Mouse (Mus musculus) cerebellum, adult (tissue): ENCODE results near the gene Gm20388.

Source experiments
- ATAC-seq: cut with Nextera tagmentation; 2 replicates; pipeline ENCODE4 v1.9.2; 2017; ENCODE audit warnings: mild to moderate bottlenecking, moderate library complexity, mixed read lengths; ENCODE audit not compliant: insufficient number of reproducible peaks, low FRiP score, low TSS enrichment

Gm20388 gene

GRCm38 (mm10) chr8:120243222-120243621, 332.6 kb downstream of the Gm20388 start:
- ATAC-seq, result no peak

GRCm38 (mm10) chr8:120243916-120244451, 333.3 kb downstream of the Gm20388 start:
- ATAC-seq, result no peak

- ATAC-seq, result no peak
Observed at GRCm38 (mm10) chr8:120244553-120244952, 333.9 kb downstream of the Gm20388 start.

GRCm38 (mm10) chr8:120247618-120248017, 337.0 kb downstream of the Gm20388 start:
- no peak for ATAC-seq

GRCm38 (mm10) chr8:120248031-120248430, 337.4 kb downstream of the Gm20388 start:
- no peak for ATAC-seq

- ATAC-seq, result no peak
Observed at GRCm38 (mm10) chr8:120248451-120248850, 337.8 kb downstream of the Gm20388 start.

GRCm38 (mm10) chr8:120249800-120250336, 339.2 kb downstream of the Gm20388 start:
- no peak for ATAC-seq

GRCm38 (mm10) chr8:120250750-120251410, 340.2 kb downstream of the Gm20388 start:
- ATAC-seq, result 0 out of 2 replicates have a peak, but pooled peaks have one; percentile 36

GRCm38 (mm10) chr8:120251411-120252035, 340.9 kb downstream of the Gm20388 start:
- no peak for ATAC-seq

- ATAC-seq, result no peak
Observed at GRCm38 (mm10) chr8:120253626-120254025, 343.0 kb downstream of the Gm20388 start.

GRCm38 (mm10) chr8:120255406-120255987, 344.9 kb downstream of the Gm20388 start:
- ATAC-seq, result no peak

GRCm38 (mm10) chr8:120256958-120257357, 346.3 kb downstream of the Gm20388 start:
- no peak for ATAC-seq

- no peak for ATAC-seq
Observed at GRCm38 (mm10) chr8:120259206-120259605, 348.6 kb downstream of the Gm20388 start.

GRCm38 (mm10) chr8:120260677-120261076, 350.0 kb downstream of the Gm20388 start:
- ATAC-seq, result no peak

- ATAC-seq, result no peak
Observed at GRCm38 (mm10) chr8:120261338-120262120, 350.9 kb downstream of the Gm20388 start.

- ATAC-seq, result no peak
Observed at GRCm38 (mm10) chr8:120263879-120264278, 353.2 kb downstream of the Gm20388 start.

GRCm38 (mm10) chr8:120264388-120264943, 353.8 kb downstream of the Gm20388 start:
- no peak for ATAC-seq

GRCm38 (mm10) chr8:120264944-120265453, 354.4 kb downstream of the Gm20388 start:
- ATAC-seq, result no peak

- ATAC-seq, result no peak
Observed at GRCm38 (mm10) chr8:120265471-120265870, 354.8 kb downstream of the Gm20388 start.

- no peak for ATAC-seq
Observed at GRCm38 (mm10) chr8:120268541-120268980, 357.9 kb downstream of the Gm20388 start.
